Mouse (Mus musculus) CH12.LX (cell line): Measurements from ENCODE around the gene Ghdc. TPM values are rescaled to one million over a fixed set of nuclear protein-coding genes. Genes with fewer than 3 reads are reported as not detected.
A peak's percentile ranks its signal among the peaks of the same experiment; 100 is the strongest.

Source experiments
- DNase-seq: peaks from one replicate; pipeline ENCODE4 v3.0.0-alpha.2; 2013; ENCODE audit errors: extremely low read depth
- H3K27ac ChIP-seq: 2 replicates; pipeline ENCODE4 v1.5.1; 2012; ENCODE audit warnings: low read depth, mild to moderate bottlenecking, control low read depth, moderate library complexity; ENCODE audit not compliant: insufficient read depth
- H3K27me3 ChIP-seq: replicated peaks from 2 replicates; pipeline ENCODE3; 2012; ENCODE audit warnings: inconsistent platforms
- H3K36me3 ChIP-seq, 2 experiments: replicated peaks in 1 of 2; 2 replicates each; pipeline versions ENCODE3 to v1.6.1; 2012; ENCODE audit warnings: inconsistent platforms in 1 of 2, low read length in 1 of 2, mild to moderate bottlenecking in 1 of 2, mixed read lengths in 1 of 2, moderate library complexity in 1 of 2; ENCODE audit not compliant: control insufficient read depth in 1 of 2, insufficient read depth in 1 of 2
- H3K4me1 ChIP-seq, 2 experiments: 2 replicates each; pipeline ENCODE4 v1.6.1; 2012; ENCODE audit warnings: inconsistent platforms in 1 of 2, moderate library complexity in 1 of 2; ENCODE audit not compliant: insufficient read depth in 2 of 2, control insufficient read depth in 1 of 2
- H3K4me2 ChIP-seq: 2 replicates; pipeline ENCODE4 v1.6.1; 2012; ENCODE audit warnings: low read depth, mild to moderate bottlenecking, control low read depth; ENCODE audit not compliant: poor library complexity, insufficient read depth, severe bottlenecking
- H3K4me3 ChIP-seq, 3 experiments: fragments of 150-350 bp in 1 of 3; sonication (generic) in 1 of 3; replicated peaks in 1 of 3; 2 replicates each; pipeline versions ENCODE3 to v1.5.1; 2011 to 2012; ENCODE audit warnings: low read depth in 2 of 3, low read length in 2 of 3, mild to moderate bottlenecking in 2 of 3, moderate library complexity in 2 of 3, control low read depth in 1 of 3, improper control_type of control experiment in 1 of 3, inconsistent platforms in 1 of 3, mixed read lengths in 1 of 3; ENCODE audit not compliant: poor library complexity in 1 of 3
- H3K79me2 ChIP-seq: replicated peaks from 2 replicates; pipeline ENCODE4 v1.6.1; 2012; ENCODE audit warnings: mild to moderate bottlenecking, moderate library complexity; ENCODE audit not compliant: control insufficient read depth, poor library complexity, insufficient read depth, severe bottlenecking; ENCODE audit errors: extremely low read depth
- H3K9ac ChIP-seq: 2 replicates; pipeline ENCODE4 v1.6.1; 2012; ENCODE audit warnings: low read depth, mild to moderate bottlenecking, control low read depth, moderate library complexity; ENCODE audit not compliant: insufficient read depth
- H3K9me3 ChIP-seq: replicated peaks from 2 replicates; pipeline ENCODE3; 2012; ENCODE audit warnings: low read length, inconsistent platforms, mixed read lengths
- BHLHE40 ChIP-seq: IDR thresholded peaks from 2 replicates; pipeline ENCODE4 v1.6.1; 2011; ENCODE audit warnings: mild to moderate bottlenecking, low read depth, low read length, improper control_type of control experiment
- CHD2 ChIP-seq: IDR thresholded peaks from 2 replicates; pipeline ENCODE4 v1.6.1; 2011; ENCODE audit warnings: low read length, improper control_type of control experiment
- E2F4 ChIP-seq: IDR thresholded peaks from 2 replicates; pipeline ENCODE4 v1.6.1; 2011; ENCODE audit warnings: low read depth, low read length, improper control_type of control experiment; ENCODE audit not compliant: insufficient replicate concordance
- ELF1 ChIP-seq: IDR thresholded peaks from 2 replicates; pipeline ENCODE4 v1.6.1; 2014; ENCODE audit warnings: low read depth, mild to moderate bottlenecking, inconsistent platforms, low read length, improper control_type of control experiment
- ETS1 ChIP-seq: conservative IDR thresholded peaks from 2 replicates; pipeline ENCODE4 v1.6.1; 2012; ENCODE audit warnings: low read depth, mild to moderate bottlenecking, inconsistent platforms, low read length, improper control_type of control experiment, moderate library complexity
- HCFC1 ChIP-seq: IDR thresholded peaks from 2 replicates; pipeline ENCODE4 v1.6.1; 2012; ENCODE audit warnings: low read depth, mild to moderate bottlenecking, inconsistent platforms, low read length, improper control_type of control experiment
- JUN ChIP-seq: IDR thresholded peaks from 2 replicates; pipeline ENCODE4 v1.6.1; 2011; ENCODE audit warnings: low read depth, mild to moderate bottlenecking, low read length, improper control_type of control experiment, moderate library complexity; ENCODE audit not compliant: insufficient read depth
- JUND ChIP-seq: conservative IDR thresholded peaks from 2 replicates; pipeline ENCODE4 v1.6.1; 2011; ENCODE audit warnings: low read depth, low read length, improper control_type of control experiment
- MAFK ChIP-seq: IDR thresholded peaks from 2 replicates; pipeline ENCODE4 v1.6.1; 2011; ENCODE audit warnings: low read length, improper control_type of control experiment; ENCODE audit not compliant: insufficient replicate concordance
- MEF2A ChIP-seq: IDR thresholded peaks from 2 replicates; pipeline ENCODE4 v1.6.1; 2014; ENCODE audit warnings: low read depth, mild to moderate bottlenecking, inconsistent platforms, low read length, improper control_type of control experiment, borderline replicate concordance
- NRF1 ChIP-seq: IDR thresholded peaks from 2 replicates; pipeline ENCODE4 v1.6.1; 2014; ENCODE audit warnings: low read depth, mild to moderate bottlenecking, inconsistent platforms, low read length, improper control_type of control experiment, moderate library complexity
- POLR2A ChIP-seq: IDR thresholded peaks from 2 replicates; pipeline ENCODE4 v1.6.1; 2011; ENCODE audit warnings: low read depth, mild to moderate bottlenecking, improper control_type of control experiment, low read length
- POLR2AphosphoS2 ChIP-seq: IDR thresholded peaks from 2 replicates; pipeline ENCODE4 v1.6.1; 2011; ENCODE audit warnings: low read depth, low read length, improper control_type of control experiment
- RAD21 ChIP-seq: IDR thresholded peaks from 2 replicates; pipeline ENCODE4 v1.6.1; 2011; ENCODE audit warnings: low read depth, mild to moderate bottlenecking, low read length, improper control_type of control experiment, moderate library complexity
- SMC3 ChIP-seq: IDR thresholded peaks from 2 replicates; pipeline ENCODE4 v1.6.1; 2011; ENCODE audit warnings: low read depth, low read length, improper control_type of control experiment
- TBP ChIP-seq: conservative IDR thresholded peaks from 2 replicates; pipeline ENCODE4 v1.6.1; 2011; ENCODE audit warnings: low read depth, low read length, improper control_type of control experiment
- UBTF ChIP-seq: IDR thresholded peaks from 2 replicates; pipeline ENCODE4 v1.6.1; 2012; ENCODE audit warnings: low read depth, mild to moderate bottlenecking, inconsistent platforms, low read length, improper control_type of control experiment, moderate library complexity
- ZC3H11A ChIP-seq: IDR thresholded peaks from 2 replicates; pipeline ENCODE4 v1.6.1; 2012; ENCODE audit warnings: low read depth, mild to moderate bottlenecking, inconsistent platforms, low read length, improper control_type of control experiment
- ZKSCAN1 ChIP-seq: IDR thresholded peaks from 2 replicates; pipeline ENCODE4 v1.6.1; 2012; ENCODE audit warnings: low read depth, inconsistent platforms, low read length, improper control_type of control experiment, borderline replicate concordance
- dilution Hi-C: fragments of 300-500 bp; cut with MboI; formaldehyde crosslinking; loops from 2 replicates; pipeline ENCODE4 v1.14.3; 2020; ENCODE audit warnings: low sequenced_read_pairs; ENCODE audit not compliant: extremely low pct_unique_long_range_greater_than_20kb, extremely low pct_ligation_motif_present
- in situ Hi-C: fragments of 300-500 bp; cut with MboI; formaldehyde crosslinking; loops from 3 replicates; pipeline ENCODE4 v1.14.3; 2019; ENCODE audit warnings: low sequenced_read_pairs, low pct_ligation_motif_present, low pct_unique_long_range_greater_than_20kb, mixed read lengths
- polyA plus RNA-seq: library from polyadenylated mRNA; unstranded; fragments of >175 nt; gene quantifications from 2 replicates; pipeline ENCODE4 v1.2.1, GENCODE M21; 2012; ENCODE audit warnings: low read depth; ENCODE audit not compliant: insufficient read length
- total RNA-seq, 2 experiments: library from RNA; depleted of rRNA; stranded (reverse); fragments of 300-350 nt in 1 of 2; fragments of >200 nt in 1 of 2; gene quantifications; 2 replicates each; pipeline ENCODE4 v1.2.3; 2012 to 2014

Ghdc gene
- total and polyA plus RNA-seq, 3 experiments, result 10.9 to 17.9 (median 16.6) TPM

- Histone ChIP-seq H3K4me2 (peak overlapping the region; percentile 77), H3K4me1 (peaks cover 3 to 38% of the 10 kb centered on the region in 2 experiments; a peak in 3 of 4 replicates), H3K27ac (no peak overlapping the region), H3K9ac (peak overlapping the region; percentile 66; the same call in 1 of the 2 replicates), H3K4me3 (peak overlapping the region; percentile 67 to 83 (median 70)), H3K9me3 (no peaks in the 10 kb centered on the region), H3K79me2 (no peaks in the 10 kb centered on the region), H3K36me3 (peaks cover 5 to 29% of the 10 kb centered on the region in 2 experiments), H3K27me3 (no peaks in the 10 kb centered on the region)
- DNase-seq, result no peak
- in situ Hi-C loops, result loop anchor here (10.0 kb wide), 1 partner anchor 185 kb away; no protein-coding TSS in a partner anchor
- TF ChIP-seq E2F4, result no peak
- TF ChIP-seq MEF2A, result no peak
- TF ChIP-seq POLR2A, result no peak
- TF ChIP-seq ZKSCAN1, result no peak
- TF ChIP-seq ELF1, result no peak
- no peak for TF ChIP-seq RAD21
- no peak for TF ChIP-seq SMC3
- no peak for TF ChIP-seq NRF1
- dilution Hi-C loops, result no loop called here
Measured at GRCm38 (mm10) chr11:100769980-100770379, 777 bp downstream of the Ghdc start.

- Histone ChIP-seq H3K79me2 (no peaks in the 10 kb centered on the region), H3K4me1 (peaks cover 3 to 24% of the 10 kb centered on the region in 2 experiments; a peak in 3 of 4 replicates), H3K9me3 (no peaks in the 10 kb centered on the region), H3K9ac (no peak overlapping the region), H3K27me3 (peaks cover 3% of the 10 kb centered on the region), H3K4me3 (no peak overlapping the region), H3K27ac (no peak overlapping the region), H3K4me2 (no peak overlapping the region), H3K36me3 (peaks cover 5 to 29% of the 10 kb centered on the region in 2 experiments)
- in situ Hi-C loops (loop anchor here (10.0 kb wide), 1 partner anchor 187 kb away; no protein-coding TSS in a partner anchor), dilution Hi-C loops (no loop called here)
- no peak for TF ChIP-seq CHD2
- no peak for TF ChIP-seq UBTF
- TF ChIP-seq POLR2AphosphoS2, result no peak
- no peak for TF ChIP-seq HCFC1
- TF ChIP-seq TBP, result no peak
- no peak for TF ChIP-seq MAFK
- no peak for TF ChIP-seq JUN
- no peak for TF ChIP-seq ETS1
- no peak for TF ChIP-seq MEF2A
- TF ChIP-seq BHLHE40, result no peak
- no peak for TF ChIP-seq ZC3H11A
- no peak for TF ChIP-seq NRF1
- TF ChIP-seq JUND, result no peak
- DNase-seq, result no peak
Measured at GRCm38 (mm10) chr11:100767871-100768270, 2.9 kb downstream of the Ghdc start.
